Mouse (Mus musculus): ENCODE data around the gene Exd1. TPM values are rescaled to one million over a fixed set of nuclear protein-coding genes. Genes with fewer than 3 reads are reported as not detected.

Exd1 gene
- total and polyA plus RNA-seq, 3 experiments = 0.27 to 0.88 TPM; not detected in 1

GRCm38 (mm10) chr2:119566182-119566855, 18.9 kb upstream of the Exd1 start:
- DNase-seq (ENCODE audit: low read depth, low spot score) = no peak
- H3K4me1 ChIP-seq (ENCODE audit: control insufficient read depth in 1 of 2, insufficient read depth in 2 of 2, low read length in 2 of 2) = no peaks in the 10 kb centered on the region
- no peaks in the 10 kb centered on the region for H3K27me3 ChIP-seq (ENCODE audit: control insufficient read depth in 1 of 2, insufficient read depth in 2 of 2, low read length in 2 of 2)
- H3K27ac ChIP-seq (ENCODE audit: control insufficient read depth, low read depth, low read length) = no peak overlapping the region
- H3K9ac ChIP-seq (ENCODE audit: control insufficient read depth, low read depth, low read length, poor library complexity, severe bottlenecking) = no peak overlapping the region
- H3K79me2 ChIP-seq (ENCODE audit: control insufficient read depth, insufficient read depth, low read length, poor library complexity) = no peaks in the 10 kb centered on the region; the same call in 1 of the 2 replicates
- H3K9me3 ChIP-seq (replicated peaks; ENCODE audit: insufficient read depth, low read length) = no peaks in the 10 kb centered on the region
- H3K36me3 ChIP-seq (ENCODE audit: control insufficient read depth in 1 of 2, insufficient read depth in 2 of 2, low read length in 2 of 2) = no peaks in the 10 kb centered on the region; a peak in 3 of 4 replicates
- H3K4me3 ChIP-seq (ENCODE audit: control insufficient read depth in 1 of 2, insufficient read depth in 1 of 2, low read depth in 2 of 2, low read length in 2 of 2) = no peak overlapping the region
- TF ChIP-seq E2F4 (IDR thresholded peaks at IDR 0.05; ENCODE audit: borderline replicate concordance, low read depth, low read length) (no peak), HCFC1 (IDR thresholded peaks at IDR 0.05; ENCODE audit: low read depth, low read length) (no peak), ZNF384 (IDR thresholded peaks at IDR 0.05; ENCODE audit: low read depth, low read length) (peak; percentile 39; the same call in 1 of the 2 replicates), POLR2AphosphoS2 (IDR thresholded peaks at IDR 0.05; ENCODE audit: low read length) (no peak), MEF2A (IDR thresholded peaks at IDR 0.05; ENCODE audit: extremely low read depth, insufficient replicate concordance, low read depth, low read length, poor library complexity, severe bottlenecking) (no peak), POLR2A (IDR thresholded peaks at IDR 0.05; ENCODE audit: control insufficient read depth in 1 of 2, insufficient read depth in 1 of 2, low read depth in 1 of 2, low read length in 2 of 2, poor library complexity in 1 of 2) (no peak)

- no peak for DNase-seq (ENCODE audit: low read depth, low spot score)
- no peak overlapping the region for H3K4me3 ChIP-seq (ENCODE audit: control insufficient read depth in 1 of 2, insufficient read depth in 1 of 2, low read depth in 2 of 2, low read length in 2 of 2)
- H3K4me1 ChIP-seq (ENCODE audit: control insufficient read depth in 1 of 2, insufficient read depth in 2 of 2, low read length in 2 of 2) = no peaks in the 10 kb centered on the region
- H3K9ac ChIP-seq (ENCODE audit: control insufficient read depth, low read depth, low read length, poor library complexity, severe bottlenecking) = no peak overlapping the region
- H3K36me3 ChIP-seq (ENCODE audit: control insufficient read depth in 1 of 2, insufficient read depth in 2 of 2, low read length in 2 of 2) = peaks cover 0 to 2% of the 10 kb centered on the region in 2 experiments; a peak in 3 of 4 replicates
- H3K79me2 ChIP-seq (ENCODE audit: control insufficient read depth, insufficient read depth, low read length, poor library complexity) = no peaks in the 10 kb centered on the region; the same call in 1 of the 2 replicates
- H3K27ac ChIP-seq (ENCODE audit: control insufficient read depth, low read depth, low read length) = no peak overlapping the region
- no peaks in the 10 kb centered on the region for H3K27me3 ChIP-seq (ENCODE audit: control insufficient read depth in 1 of 2, insufficient read depth in 2 of 2, low read length in 2 of 2)
- TF ChIP-seq GATA1 (IDR thresholded peaks at IDR 0.05; ENCODE audit: low read depth, low read length) (peak; percentile 59), EP300 (IDR thresholded peaks at IDR 0.05; ENCODE audit: low read depth in 1 of 2, low read length in 2 of 2) (0 out of 4 replicates have a peak, but pooled peaks of 1 of the 2 experiments have one; percentile 10), RCOR1 (IDR thresholded peaks at IDR 0.05; ENCODE audit: low read depth, low read length) (peak; percentile 81; the same call in 1 of the 2 replicates), ZKSCAN1 (IDR thresholded peaks at IDR 0.05; ENCODE audit: low read depth, low read length) (no peak), SMC3 (IDR thresholded peaks at IDR 0.05; ENCODE audit: low read depth, low read length) (no peak)
- no peaks in the 10 kb centered on the region for H3K9me3 ChIP-seq (replicated peaks; ENCODE audit: insufficient read depth, low read length)
Measured at GRCm38 (mm10) chr2:119565284-119565683, 17.9 kb upstream of the Exd1 start.

GRCm38 (mm10) chr2:119561794-119562193, 14.4 kb upstream of the Exd1 start:
- Histone ChIP-seq H3K9ac (ENCODE audit: control insufficient read depth, low read depth, low read length, poor library complexity, severe bottlenecking) (no peak overlapping the region), H3K4me1 (ENCODE audit: control insufficient read depth in 1 of 2, insufficient read depth in 2 of 2, low read length in 2 of 2) (peaks cover 0 to 6% of the 10 kb centered on the region in 2 experiments; a peak in 2 of 4 replicates), H3K27me3 (ENCODE audit: control insufficient read depth in 1 of 2, insufficient read depth in 2 of 2, low read length in 2 of 2) (no peaks in the 10 kb centered on the region), H3K4me3 (ENCODE audit: control insufficient read depth in 1 of 2, insufficient read depth in 1 of 2, low read depth in 2 of 2, low read length in 2 of 2) (no peak overlapping the region), H3K79me2 (ENCODE audit: control insufficient read depth, insufficient read depth, low read length, poor library complexity) (peaks cover 4% of the 10 kb centered on the region; the same call in 1 of the 2 replicates), H3K27ac (ENCODE audit: control insufficient read depth, low read depth, low read length) (0 out of 2 replicates have a peak overlapping the region, but pooled peaks have one; percentile 30), H3K9me3 (replicated peaks; ENCODE audit: insufficient read depth, low read length) (no peaks in the 10 kb centered on the region), H3K36me3 (ENCODE audit: control insufficient read depth in 1 of 2, insufficient read depth in 2 of 2, low read length in 2 of 2) (peaks cover 0 to 2% of the 10 kb centered on the region in 2 experiments)
- TF ChIP-seq SIN3A (IDR thresholded peaks at IDR 0.05; ENCODE audit: low read length) = 0 out of 2 replicates have a peak, but pooled peaks have one; percentile 21
- TF ChIP-seq USF1 (IDR thresholded peaks at IDR 0.05; ENCODE audit: low read depth, low read length) = no peak
- DNase-seq (ENCODE audit: low read depth, low spot score) = peak; percentile 34

Data from MEL (cell line).